Mouse (Mus musculus) liver (tissue): ENCODE data around the gene Man2c1.
A peak's percentile ranks its signal among the peaks of the same experiment; 100 is the strongest.

Experiments used
- DNase-seq: peaks from one replicate; pipeline ENCODE4 v3.0.0-alpha.2; 2020; ENCODE audit warnings: mixed read lengths

Gene Man2c1

GRCm38 (mm10) chr9:57158013-57158470 is 27.6 kb downstream of the Man2c1 start, which contains the start of gene Commd4:
TSS of gene Commd4 (minus strand) at chr9:57158331.
- peak; percentile 90 for DNase-seq

GRCm38 (mm10) chr9:57158506-57158905 is 28.0 kb downstream of the Man2c1 start:
- no peak for DNase-seq

GRCm38 (mm10) chr9:57162496-57162895 is 32.0 kb downstream of the Man2c1 start:
- no peak for DNase-seq

GRCm38 (mm10) chr9:57163137-57163536 is 32.6 kb downstream of the Man2c1 start:
- no peak for DNase-seq

- no peak for DNase-seq
Measured at GRCm38 (mm10) chr9:57166173-57166572, 35.7 kb downstream of the Man2c1 start.

GRCm38 (mm10) chr9:57168411-57168810 is 37.9 kb downstream of the Man2c1 start:
- DNase-seq: no peak
